Mouse (Mus musculus) retina, adult 2 months (tissue): ENCODE data around the gene Grik5.

Experiments
- DNase-seq: peaks from one replicate; pipeline ENCODE4 v3.0.0-alpha.2; 2012; ENCODE audit warnings: low read depth, low spot score

Grik5 gene

DNA sequence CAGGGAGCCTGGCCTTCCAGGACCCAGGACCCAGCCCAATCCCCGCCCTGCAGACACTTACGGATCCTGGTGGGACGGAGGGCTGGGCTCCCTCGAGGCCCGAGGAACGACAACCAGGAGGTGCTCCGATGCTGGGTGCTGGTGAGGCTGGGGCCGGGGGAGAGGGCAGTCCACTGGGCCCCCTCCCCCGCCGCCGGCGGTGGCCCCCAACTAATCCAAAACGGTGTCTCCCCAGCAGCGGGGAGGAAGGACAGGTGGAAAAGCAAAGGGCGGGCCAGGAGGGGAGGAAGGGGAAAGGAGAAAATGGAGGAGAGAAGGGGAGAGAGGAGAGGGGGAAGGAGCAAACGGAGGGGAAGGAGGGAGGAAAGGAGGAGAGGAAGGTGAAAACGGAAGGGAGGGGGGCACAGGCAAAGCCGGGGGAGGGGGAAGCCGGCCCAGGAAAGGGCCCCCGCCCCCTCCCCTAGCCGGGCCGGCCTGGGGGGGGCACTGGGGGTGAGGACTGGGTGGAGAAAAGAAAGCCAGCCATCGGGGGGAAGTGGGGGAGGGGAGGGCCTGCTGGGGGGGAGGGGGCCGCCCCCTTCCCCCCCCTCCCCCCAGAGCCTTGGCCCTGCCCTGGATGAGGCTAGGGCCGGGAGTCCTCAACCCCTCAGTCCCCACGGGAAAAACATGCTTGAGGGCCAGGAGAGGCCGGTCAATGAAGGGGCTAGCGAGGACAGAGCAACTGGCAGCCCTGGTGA lies at the start of gene Grik5, which contains the start of gene Zfp574:
Grik5 (minus strand) TSS at position 368 of the 737 bp plus-strand sequence.
Zfp574 (plus strand) TSS at position 589 of the 737 bp plus-strand sequence.
- no peak for DNase-seq

DNA sequence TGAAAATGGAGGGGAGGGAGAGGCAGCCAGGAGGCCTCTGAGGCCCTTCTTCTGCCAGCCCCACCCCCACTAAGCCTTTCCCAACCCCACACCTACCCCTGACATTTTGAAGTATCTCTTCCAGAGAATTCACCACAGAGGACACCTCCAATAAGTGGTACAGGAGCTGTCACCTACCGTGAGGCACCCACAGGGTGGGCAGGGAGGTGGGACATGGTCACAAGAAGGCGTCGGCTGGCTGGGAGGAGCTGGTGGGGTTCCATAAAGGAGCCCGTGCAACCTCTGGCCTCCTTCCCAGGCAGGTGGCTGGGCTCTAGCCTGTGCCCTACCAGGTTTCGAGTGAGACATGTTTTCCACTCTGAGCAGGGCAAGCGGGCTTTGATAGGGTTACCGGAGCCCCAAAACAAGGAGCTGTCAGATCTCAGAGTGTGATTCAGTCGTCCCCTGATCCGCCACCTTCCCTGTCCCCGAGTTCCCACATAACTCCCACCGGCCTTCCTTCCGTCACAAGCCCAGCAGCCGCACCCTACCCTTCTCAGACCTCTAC lies 49.2 kb upstream of the Grik5 start:
- DNase-seq: no peak

DNA sequence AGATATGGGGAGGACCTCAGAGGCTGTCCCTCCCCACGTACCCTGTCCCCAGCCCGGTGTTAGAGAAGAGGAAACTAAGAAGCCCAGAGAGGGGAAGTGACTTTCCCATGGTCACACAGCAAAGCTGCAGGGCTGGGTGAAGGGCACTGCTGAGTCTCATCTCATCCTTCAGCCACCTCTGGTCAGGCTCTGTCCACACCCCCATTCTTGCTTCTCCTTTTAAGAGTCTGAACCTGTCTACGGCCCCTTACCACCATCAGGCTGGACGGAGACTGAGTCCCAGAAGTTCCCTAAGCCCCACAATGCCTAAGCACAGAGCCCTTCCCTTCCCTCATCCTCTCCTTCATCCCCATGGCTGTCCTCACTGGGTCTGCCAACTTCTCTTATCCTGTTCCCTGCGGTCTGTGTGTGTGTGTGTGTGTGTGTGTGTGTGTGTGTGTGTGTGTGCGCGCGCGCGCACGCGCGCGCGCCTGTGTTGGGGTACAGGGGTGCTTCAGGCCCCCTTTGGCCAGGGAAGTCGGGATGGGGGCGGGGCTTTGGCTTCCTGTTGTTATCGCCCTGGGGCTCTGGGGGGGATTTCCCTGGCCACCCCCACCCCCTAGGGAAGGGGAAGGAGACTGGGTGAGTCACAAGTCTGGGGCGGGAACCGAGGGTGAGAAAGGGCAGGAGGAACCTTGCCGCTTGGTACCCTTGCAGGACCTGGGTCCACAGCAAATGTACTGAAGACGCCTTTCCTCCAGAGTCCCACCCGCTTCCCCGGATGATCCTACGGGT lies 48.1 kb upstream of the Grik5 start:
- no peak for DNase-seq

DNA sequence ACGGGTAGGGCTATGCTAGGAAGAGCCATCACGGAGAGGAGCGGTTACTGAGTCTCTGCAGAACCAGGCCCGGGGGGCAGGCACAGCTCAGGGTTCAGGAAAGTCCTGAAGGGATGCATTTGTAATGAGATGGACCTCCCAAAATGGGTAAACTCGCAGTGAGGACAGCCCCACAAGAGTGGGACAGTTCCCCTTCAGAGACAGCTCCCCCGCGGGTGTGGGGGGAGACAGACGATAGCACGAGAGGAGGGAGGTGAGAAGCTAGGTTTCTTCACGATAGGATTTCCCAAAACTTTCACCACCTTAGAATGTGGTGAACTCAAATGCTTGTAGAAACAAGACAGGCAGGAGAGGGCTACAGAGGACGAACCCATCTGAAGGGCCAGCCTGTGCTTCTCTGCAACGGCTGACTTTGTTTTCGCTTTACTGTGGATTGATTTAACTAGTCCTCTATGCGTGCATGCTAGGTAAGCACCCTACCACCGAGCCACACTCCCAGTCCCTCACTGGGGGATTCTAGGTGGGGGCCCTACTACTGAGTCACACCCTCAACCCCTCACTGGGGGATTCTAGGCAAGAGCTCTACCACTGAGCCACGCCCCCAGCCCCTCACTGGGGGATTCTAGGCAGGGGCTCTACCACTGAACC lies 40.9 kb upstream of the Grik5 start:
- no peak for DNase-seq

DNA sequence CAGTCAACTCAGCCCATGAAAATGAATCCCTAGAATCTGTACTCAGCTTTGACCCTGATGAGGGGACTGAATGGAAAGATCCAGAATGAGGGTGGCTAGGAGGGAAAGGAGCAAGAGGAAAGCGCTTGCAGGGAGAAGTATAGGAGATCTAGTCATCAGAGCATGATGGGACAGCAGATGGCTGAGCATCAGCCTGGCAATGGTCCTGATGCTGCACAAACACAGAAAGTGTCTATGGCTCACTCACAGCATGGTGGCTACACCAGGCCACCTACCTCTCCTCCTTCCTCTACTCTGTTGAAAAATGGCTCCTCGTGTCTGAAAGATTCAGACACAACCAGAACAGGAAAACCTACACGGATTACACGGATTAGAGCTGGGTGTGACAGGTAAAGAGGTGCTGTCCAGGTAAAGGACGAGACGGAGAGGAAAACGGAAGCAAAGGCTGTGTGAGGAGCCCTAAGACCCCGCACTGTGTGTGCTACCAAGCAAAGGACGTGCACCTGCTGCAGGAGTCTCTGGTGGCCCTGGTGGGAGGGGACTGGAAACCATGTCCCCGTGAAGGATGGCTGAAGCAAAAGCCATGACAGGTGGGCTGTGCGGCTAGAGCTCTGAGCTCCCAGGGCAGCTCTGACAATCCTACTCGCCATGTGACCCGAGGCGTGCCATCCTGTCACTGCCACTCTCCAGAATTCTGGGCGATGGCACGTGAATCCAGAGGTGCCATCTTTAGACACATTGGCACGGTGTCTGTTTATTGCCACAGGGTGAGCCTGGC lies 40.2 kb upstream of the Grik5 start:
- DNase-seq: no peak

- DNase-seq: no peak
Observed at GRCm38 (mm10) chr7:25110336-25110735, 38.2 kb upstream of the Grik5 start.

DNA sequence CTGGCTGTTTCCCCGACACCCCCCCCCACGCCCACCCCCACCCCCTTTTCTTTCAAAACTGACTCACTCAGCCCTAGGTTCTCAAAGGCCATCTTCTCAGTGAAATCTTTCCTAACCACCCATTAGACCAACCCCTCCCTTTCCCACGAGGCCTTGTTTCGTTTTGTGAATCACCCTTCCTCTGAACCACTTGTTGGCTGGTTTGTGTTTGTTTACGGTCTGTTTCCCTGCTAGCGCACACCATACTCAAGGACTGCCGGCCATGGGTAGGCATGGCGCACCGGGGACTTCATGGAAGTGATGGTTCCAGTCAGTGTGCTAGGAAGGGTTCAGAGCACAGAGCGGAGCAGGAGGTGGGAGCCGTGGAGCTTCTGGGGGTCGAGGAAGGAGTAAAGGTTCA lies 37.2 kb upstream of the Grik5 start:
- DNase-seq: no peak

DNA sequence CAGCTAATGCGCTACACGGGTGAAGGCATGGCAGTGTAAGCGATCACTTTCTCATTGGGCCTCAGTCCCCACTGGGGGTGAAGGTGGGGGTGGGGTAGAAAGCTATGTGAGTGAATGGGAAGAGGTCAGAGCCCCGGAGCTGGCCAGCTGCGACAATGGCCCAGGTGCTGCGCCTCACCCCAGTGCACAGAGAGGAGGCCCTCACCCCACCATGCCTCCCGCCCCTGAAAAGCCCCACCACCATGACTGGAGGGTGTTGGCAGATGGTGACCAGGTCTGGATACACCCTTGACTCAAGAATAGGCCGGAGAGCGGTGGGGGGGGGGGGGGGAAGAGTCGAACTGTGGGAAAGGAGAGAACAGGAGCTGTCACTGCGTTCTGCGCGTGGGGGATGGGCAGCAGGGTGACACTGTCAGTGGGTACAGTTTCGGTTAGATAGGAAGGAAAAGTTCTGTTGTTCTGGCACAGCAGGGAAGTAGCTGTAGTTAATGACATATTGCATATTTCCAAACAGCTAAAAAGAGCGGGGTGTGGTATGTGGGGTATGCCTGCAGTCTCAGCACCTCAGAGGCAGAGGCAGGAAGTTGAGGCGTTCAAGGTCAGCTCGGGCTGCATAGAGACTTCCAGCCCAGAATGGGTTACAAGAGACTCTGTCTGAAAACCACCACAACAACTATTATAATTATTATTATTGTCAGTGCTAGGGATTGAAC lies 34.8 kb upstream of the Grik5 start:
- no peak for DNase-seq

- peak; percentile 60 for DNase-seq
Observed at GRCm38 (mm10) chr7:25105411-25106160, 33.4 kb upstream of the Grik5 start.

- no peak for DNase-seq
Observed at GRCm38 (mm10) chr7:25099581-25099980, 27.4 kb upstream of the Grik5 start.

DNA sequence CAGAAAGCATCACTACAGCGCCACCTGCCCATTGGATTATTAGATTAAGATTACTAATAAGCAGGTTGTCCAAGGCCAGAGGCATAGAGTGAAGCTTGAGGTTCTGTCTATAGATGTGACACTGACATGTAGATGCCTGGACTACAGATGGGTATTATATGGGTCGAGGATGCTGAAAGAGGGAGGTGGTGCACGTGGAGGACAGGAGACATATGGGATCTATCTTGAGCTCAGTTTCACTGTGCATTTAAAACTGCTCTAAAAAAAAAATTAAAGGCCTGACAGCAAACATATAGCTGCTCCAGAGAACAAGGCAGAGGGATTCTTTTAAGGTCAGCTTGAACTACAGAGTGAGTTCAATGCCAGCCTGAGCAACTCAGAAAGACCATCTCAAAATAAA lies 26.0 kb upstream of the Grik5 start:
- DNase-seq: no peak

GRCm38 (mm10) chr7:25089875-25090274 lies 17.7 kb upstream of the Grik5 start:
- no peak for DNase-seq

- DNase-seq: no peak
Observed at GRCm38 (mm10) chr7:25088968-25089367, 16.8 kb upstream of the Grik5 start.

DNA sequence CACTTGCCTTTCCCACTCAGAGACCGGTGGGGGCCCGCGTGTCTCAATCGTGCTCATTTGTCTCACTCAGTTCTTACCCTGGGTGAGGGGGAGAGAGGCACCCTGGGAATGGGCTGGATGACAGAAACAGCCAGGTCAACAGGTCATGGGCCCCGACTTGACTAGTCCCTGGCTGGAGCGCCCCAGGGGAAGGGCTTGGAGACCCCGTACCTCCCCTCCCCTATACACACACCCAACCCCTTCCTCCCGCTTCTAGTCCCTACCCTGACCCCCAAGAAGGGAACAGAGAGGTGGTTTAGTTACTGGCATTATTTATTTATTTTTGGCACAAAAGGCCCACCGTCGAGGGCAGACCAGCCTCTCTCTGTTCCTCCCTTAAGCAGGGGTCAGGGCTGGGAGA lies 16.4 kb upstream of the Grik5 start:
- no peak for DNase-seq

DNA sequence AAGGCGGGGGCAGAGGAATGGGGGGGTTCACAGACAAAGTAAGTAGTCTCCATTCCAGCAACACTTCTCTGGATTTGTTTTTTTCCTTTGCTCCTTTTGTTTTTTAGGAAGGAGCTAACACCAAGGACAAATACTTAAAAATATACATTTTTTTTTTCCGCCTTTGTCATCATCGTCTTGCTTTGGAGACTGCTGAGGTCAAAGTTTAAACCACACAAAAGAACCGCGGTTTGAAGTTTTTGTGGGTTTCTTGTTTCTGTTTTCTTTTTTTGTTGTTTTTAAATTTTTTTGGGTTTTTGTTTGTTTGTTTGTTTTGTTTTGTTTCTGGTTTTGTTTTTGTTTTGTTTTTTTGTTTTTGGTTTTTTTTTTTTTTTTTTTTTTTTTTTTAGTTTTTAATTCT lies 15.8 kb upstream of the Grik5 start:
- DNase-seq: no peak

- no peak for DNase-seq
Observed at GRCm38 (mm10) chr7:25087256-25087912, 15.2 kb upstream of the Grik5 start.

GRCm38 (mm10) chr7:25086656-25087055 lies 14.5 kb upstream of the Grik5 start:
- no peak for DNase-seq

DNA sequence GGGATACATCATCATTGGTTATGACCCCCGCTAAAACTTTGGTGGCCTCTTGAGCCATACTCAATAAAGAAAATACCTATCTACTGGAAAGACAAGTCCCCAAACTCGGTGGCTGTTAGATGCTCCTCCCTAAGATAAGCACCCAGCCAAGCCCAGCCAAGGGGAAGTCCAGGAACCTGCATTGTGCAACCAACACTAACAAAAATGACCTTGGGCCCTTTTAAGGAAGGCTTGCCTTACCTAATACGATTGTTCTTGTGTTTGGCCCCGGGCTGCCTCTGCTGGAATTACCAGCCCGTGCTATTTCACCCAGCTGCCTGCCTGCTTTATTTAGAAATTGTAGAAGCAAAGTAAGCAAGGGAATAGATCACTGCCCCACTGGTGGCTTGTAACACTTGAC lies 12.5 kb upstream of the Grik5 start:
- no peak for DNase-seq

- DNase-seq: no peak
Observed at GRCm38 (mm10) chr7:25082510-25082909, 10.4 kb upstream of the Grik5 start.

DNA sequence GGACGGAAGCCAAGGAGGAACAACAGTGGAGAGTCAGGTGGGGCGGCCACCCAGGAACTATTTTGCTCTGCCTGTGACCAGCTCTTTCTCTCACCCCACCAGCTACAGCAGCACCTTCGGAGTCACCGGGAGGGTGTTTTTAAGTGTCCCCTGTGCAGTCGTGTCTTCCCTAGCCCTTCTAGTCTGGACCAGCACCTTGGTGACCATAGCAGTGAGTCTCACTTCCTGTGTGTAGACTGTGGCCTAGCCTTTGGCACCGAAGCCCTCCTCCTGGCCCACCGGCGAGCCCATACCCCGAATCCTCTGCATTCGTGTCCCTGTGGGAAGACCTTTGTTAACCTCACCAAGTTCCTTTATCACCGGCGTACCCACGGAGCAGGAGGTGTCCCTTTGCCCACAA lies 8.3 kb upstream of the Grik5 start:
- DNase-seq: no peak
